Mouse (Mus musculus) MEL (cell line): ENCODE measurements around the gene Pde1b.

ENCODE experiments used
- CHD1 ChIP-seq: IDR thresholded peaks from 2 replicates; pipeline ENCODE4 v1.6.1; 2012; ENCODE audit warnings: low read depth, mild to moderate bottlenecking, inconsistent platforms, low read length, improper control_type of control experiment
- CTCF ChIP-seq, 3 experiments: IDR thresholded peaks in 2 of 3; conservative IDR thresholded peaks in 1 of 3; 2 replicates each; pipeline ENCODE4 v1.5.1; 2011 to 2012; ENCODE audit warnings: low read length in 3 of 3, low read depth in 2 of 3, mild to moderate bottlenecking in 2 of 3, improper control_type of control experiment in 1 of 3, inconsistent platforms in 1 of 3, mixed read lengths in 1 of 3, moderate library complexity in 1 of 3; ENCODE audit not compliant: control insufficient read depth in 1 of 3, insufficient read depth in 1 of 3, poor library complexity in 1 of 3, severe bottlenecking in 1 of 3
- E2F4 ChIP-seq: IDR thresholded peaks from 2 replicates; pipeline ENCODE4 v1.6.1; 2011; ENCODE audit warnings: low read depth, low read length, improper control_type of control experiment, borderline replicate concordance
- EP300 ChIP-seq, 2 experiments: IDR thresholded peaks; 2 replicates each; pipeline ENCODE4 v1.6.1; 2011; ENCODE audit warnings: improper control_type of control experiment in 2 of 2, low read length in 2 of 2, low read depth in 1 of 2, mild to moderate bottlenecking in 1 of 2
- GATA1 ChIP-seq: IDR thresholded peaks from 2 replicates; pipeline ENCODE4 v1.6.1; 2011; ENCODE audit warnings: low read depth, low read length, improper control_type of control experiment
- KAT2A ChIP-seq: conservative IDR thresholded peaks from 2 replicates; pipeline ENCODE4 v1.6.1; 2012; ENCODE audit warnings: low read depth, low read length, improper control_type of control experiment, inconsistent platforms
- MAFK ChIP-seq: IDR thresholded peaks from 2 replicates; pipeline ENCODE4 v1.6.1; 2011; ENCODE audit warnings: low read depth, mild to moderate bottlenecking, low read length, improper control_type of control experiment, borderline replicate concordance
- POLR2AphosphoS2 ChIP-seq: IDR thresholded peaks from 2 replicates; pipeline ENCODE4 v1.6.1; 2011; ENCODE audit warnings: low read length, improper control_type of control experiment
- TBP ChIP-seq: IDR thresholded peaks from 2 replicates; pipeline ENCODE4 v1.8.0; 2011; ENCODE audit warnings: low read depth, low read length, improper control_type of control experiment
- TCF12 ChIP-seq: IDR thresholded peaks from 2 replicates; pipeline ENCODE4 v1.6.1; 2014; ENCODE audit warnings: low read depth, mild to moderate bottlenecking, inconsistent platforms, low read length, improper control_type of control experiment, moderate library complexity
- ZC3H11A ChIP-seq: IDR thresholded peaks from 2 replicates; pipeline ENCODE4 v1.6.1; 2012; ENCODE audit warnings: low read depth, mild to moderate bottlenecking, inconsistent platforms, low read length, improper control_type of control experiment
- ZMIZ1 ChIP-seq: IDR thresholded peaks from 2 replicates; pipeline ENCODE4 v1.6.1; 2012; ENCODE audit warnings: low read depth, mild to moderate bottlenecking, inconsistent platforms, low read length, improper control_type of control experiment, moderate library complexity

DNA sequence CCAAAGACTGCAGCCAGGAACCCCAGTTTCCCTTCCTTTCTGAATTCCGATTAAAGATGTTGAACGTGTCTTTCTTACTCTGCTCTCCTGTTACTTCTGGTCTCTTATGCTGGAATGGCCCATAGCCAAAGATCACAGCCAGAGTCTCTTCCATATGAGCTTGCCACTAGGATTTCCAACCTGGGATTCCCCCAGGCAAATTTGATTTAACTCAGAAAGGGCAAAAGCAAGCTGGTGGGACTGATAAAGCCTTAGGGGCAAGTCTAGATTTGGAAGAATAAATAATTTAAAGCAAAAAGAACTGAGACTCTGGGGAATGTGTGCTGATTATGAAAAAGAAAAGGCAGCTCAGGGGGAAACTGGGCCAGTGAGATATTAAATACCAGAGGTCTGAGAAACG is 17.7 kb upstream of the Pde1b start:
- TF ChIP-seq CTCF (IDR thresholded peaks at IDR 0.05 in 2 of 3, conservative IDR thresholded peaks at IDR 0.05 in 1 of 3; ENCODE audit: control insufficient read depth in 1 of 3, insufficient read depth in 1 of 3, low read depth in 2 of 3, low read length in 3 of 3, poor library complexity in 1 of 3, severe bottlenecking in 1 of 3) (no peak), EP300 (IDR thresholded peaks at IDR 0.05; ENCODE audit: low read depth in 1 of 2, low read length in 2 of 2) (no peak), ZMIZ1 (no peak), GATA1 (no peak), POLR2AphosphoS2 (no peak), MAFK (no peak), E2F4 (no peak), TCF12 (no peak), TBP (no peak), ZC3H11A (no peak), CHD1 (no peak), KAT2A (no peak)
